Mouse (Mus musculus): Measurements from ENCODE around the gene Pdpn.

DNA sequence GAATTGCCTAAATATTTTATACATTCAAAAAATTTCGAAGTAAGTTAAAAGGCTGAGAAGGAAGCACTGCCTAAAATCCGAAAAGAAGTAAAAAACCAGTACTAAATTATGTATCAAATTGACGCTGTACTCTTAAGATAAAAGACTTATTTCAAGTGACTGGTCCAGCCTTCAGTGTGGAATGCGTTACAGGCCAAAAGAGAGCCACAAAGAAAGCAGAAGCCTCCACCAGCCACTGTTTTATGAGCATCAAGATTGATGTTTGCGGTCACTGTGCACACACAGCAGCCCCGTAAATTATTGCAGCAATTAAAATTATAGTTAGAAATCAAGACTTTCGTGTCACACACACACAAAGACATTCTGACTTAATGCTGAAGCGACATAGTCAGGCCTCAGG lies 43.8 kb downstream of the Pdpn start:
- no peak for TF ChIP-seq POLR2A (IDR thresholded peaks at IDR 0.05; ENCODE audit: insufficient read length, low read depth)
- TF ChIP-seq E2F4 (IDR thresholded peaks at IDR 0.05; ENCODE audit: insufficient read depth) = no peak
- no peak for TF ChIP-seq USF1 (IDR thresholded peaks at IDR 0.05; ENCODE audit: low read depth)
- TF ChIP-seq POLR2AphosphoS2 (IDR thresholded peaks at IDR 0.05; ENCODE audit: insufficient read length, low read depth) = no peak
- no peak for TF ChIP-seq MAX (IDR thresholded peaks at IDR 0.05; ENCODE audit: low read depth)
- TF ChIP-seq REST (IDR thresholded peaks at IDR 0.05; ENCODE audit: insufficient read depth, insufficient read length) = no peak
- no peak for TF ChIP-seq CEBPB (IDR thresholded peaks at IDR 0.05; ENCODE audit: insufficient read depth, poor library complexity, severe bottlenecking)
